Mouse (Mus musculus) hindbrain, embryonic 14.5 days (tissue): ENCODE measurements around the gene Plppr3. TPM values are rescaled to one million over a fixed set of nuclear protein-coding genes. Genes with fewer than 3 reads are reported as not detected.
"Not testable (repeated sequence)": the region's sequence is repeated elsewhere in the genome, so short reads cannot be mapped to it uniquely, and the experiment has no call there.

Experiments
- ATAC-seq: fragments of 200-750 bp; cut with Nextera tagmentation; 2 replicates; pipeline ENCODE4 v1.8.0; 2017; ENCODE audit warnings: moderate number of reproducible peaks, mild to moderate bottlenecking, moderate TSS enrichment, moderate library complexity; ENCODE audit not compliant: low FRiP score
- DNase-seq: peaks from one replicate; pipeline ENCODE4 v3.0.0-alpha.2; 2015; ENCODE audit warnings: low spot score
- H3K27ac ChIP-seq: fragments of 300-500 bp; sonication (generic); 2 replicates; pipeline ENCODE4 v1.5.1; 2014; ENCODE audit warnings: mild to moderate bottlenecking, moderate library complexity
- H3K27me3 ChIP-seq: fragments of 300-500 bp; sonication (generic); 2 replicates; pipeline ENCODE4 v1.6.1; 2014; ENCODE audit warnings: mild to moderate bottlenecking, low read length, mixed read lengths; ENCODE audit not compliant: control insufficient read depth, insufficient read depth
- H3K36me3 ChIP-seq: fragments of 300-500 bp; sonication (generic); replicated peaks from 2 replicates; pipeline ENCODE4 v1.6.1; 2014; ENCODE audit not compliant: control insufficient read depth, insufficient read depth
- H3K4me1 ChIP-seq: fragments of 300-500 bp; sonication (generic); replicated peaks from 2 replicates; pipeline ENCODE4 v1.6.1; 2014; ENCODE audit warnings: antibody characterized with exemption, low read length, mixed read lengths; ENCODE audit not compliant: control insufficient read depth, insufficient read depth
- H3K4me2 ChIP-seq: fragments of 300-500 bp; sonication (generic); replicated peaks from 2 replicates; pipeline ENCODE4 v1.6.1; 2014; ENCODE audit warnings: mild to moderate bottlenecking, moderate library complexity
- H3K4me3 ChIP-seq: fragments of 300-500 bp; sonication (generic); replicated peaks from 2 replicates; pipeline ENCODE4 v1.5.1; 2014; ENCODE audit warnings: mild to moderate bottlenecking, low read length
- H3K9ac ChIP-seq: fragments of 300-500 bp; sonication (generic); 2 replicates; pipeline ENCODE4 v1.6.1; 2014
- H3K9me3 ChIP-seq: fragments of 300-500 bp; sonication (generic); 2 replicates; pipeline ENCODE4 v1.6.1; 2016; ENCODE audit warnings: low read length; ENCODE audit not compliant: control insufficient read depth
- WGBS: fragments of 180-500 bp; shearing (Covaris S2); extraction: QIAGEN DNeasy Blood & Tissue Kit; methylation state at CpG from one replicate; pipeline ENCODE4 v1.1.7; 2014; 5-methylcytosine and 5-hydroxymethylcytosine counted together
- polyA plus RNA-seq: library from polyadenylated mRNA; unstranded; fragments of >200 nt; fragmentation: Nextera tagmentation; extraction: Ambion mirVana; gene quantifications from 2 replicates; pipeline ENCODE4 v1.2.1, GENCODE M21; 2014

The Plppr3 gene
- polyA plus RNA-seq, 1 experiment from 2014 or later: 288 TPM

GRCm38 (mm10) chr10:79886054-79886453 is 11.6 kb upstream of the Plppr3 start, which contains the start of gene Elane:
TSS of gene Elane (plus strand) at chr10:79886247.
- ATAC-seq (no peak), DNase-seq (no peak)
- no peak within 1 kb of the TSS for H3K4me2 ChIP-seq
- no peaks in the 10 kb centered on the region for H3K36me3 ChIP-seq
- H3K4me1 ChIP-seq: peaks cover 5% of the 10 kb centered on the region; the same call in 1 of the 2 replicates
- H3K9ac ChIP-seq: no peak within 1 kb of the TSS
- 78% methylated on average over 6 of the region's 6 CpGs for WGBS
- H3K9me3 ChIP-seq: no peaks in the 10 kb centered on the region
- no peak within 1 kb of the TSS for H3K4me3 ChIP-seq
- H3K27ac ChIP-seq: no peak within 1 kb of the TSS
- H3K27me3 ChIP-seq: peaks cover 16% of the 10 kb centered on the region; the same call in 1 of the 2 replicates

GRCm38 (mm10) chr10:79884938-79885337 is 10.5 kb upstream of the Plppr3 start:
- not testable (repeated sequence) for H3K27ac ChIP-seq, H3K36me3 ChIP-seq, H3K4me1 ChIP-seq, DNase-seq, ATAC-seq, H3K4me3 ChIP-seq, H3K9ac ChIP-seq, H3K4me2 ChIP-seq, H3K9me3 ChIP-seq
- WGBS: 80% methylated on average over 3 of the region's 3 CpGs
- peaks cover 24% of the 10 kb centered on the region; the same call in 1 of the 2 replicates for H3K27me3 ChIP-seq

- ATAC-seq (no peak), DNase-seq (no peak)
These were observed 10.0 kb upstream of the Plppr3 start for GRCm38 (mm10) chr10:79884446-79884845.

GRCm38 (mm10) chr10:79883297-79884084 is 9.1 kb upstream of the Plppr3 start:
- ATAC-seq (no peak), DNase-seq (peak; percentile 80)
- H3K27me3 ChIP-seq: peaks cover 24% of the 10 kb centered on the region; the same call in 1 of the 2 replicates
- no peak overlapping the region for H3K9ac ChIP-seq
- 15% methylated on average over 22 of the region's 22 CpGs for WGBS
- no peak overlapping the region for H3K27ac ChIP-seq
- H3K36me3 ChIP-seq: no peaks in the 10 kb centered on the region
- H3K4me2 ChIP-seq: 0 out of 2 replicates have a peak overlapping the region, but pooled peaks have one; percentile 8
- no peaks in the 10 kb centered on the region for H3K9me3 ChIP-seq
- H3K4me3 ChIP-seq: no peak overlapping the region
- peaks cover 5% of the 10 kb centered on the region; the same call in 1 of the 2 replicates for H3K4me1 ChIP-seq

More at GRCm38 (mm10) chr10:79884446-79884845, 10.0 kb upstream of the Plppr3 start:
- Histone ChIP-seq H3K4me1 (peaks cover 5% of the 10 kb centered on the region; the same call in 1 of the 2 replicates), H3K27me3 (peaks cover 24% of the 10 kb centered on the region; the same call in 1 of the 2 replicates), H3K27ac (no peak overlapping the region), H3K4me2 (no peak overlapping the region), H3K4me3 (no peak overlapping the region), H3K9ac (no peak overlapping the region), H3K9me3 (no peaks in the 10 kb centered on the region), H3K36me3 (no peaks in the 10 kb centered on the region)
- 77% methylated on average over 4 of the region's 4 CpGs for WGBS

- H3K4me2 ChIP-seq: peak overlapping the region; percentile 33
- DNase-seq (no peak), ATAC-seq (peak; percentile 5; the same call in 1 of the 2 replicates)
- peak overlapping the region; percentile 28; the same call in 1 of the 2 replicates for H3K9ac ChIP-seq
- no peaks in the 10 kb centered on the region for H3K36me3 ChIP-seq
- WGBS: 7% methylated on average over 22 of the region's 22 CpGs
- no peak overlapping the region for H3K4me3 ChIP-seq
- H3K27ac ChIP-seq: no peak overlapping the region
- H3K9me3 ChIP-seq: no peaks in the 10 kb centered on the region
- H3K27me3 ChIP-seq: peaks cover 24% of the 10 kb centered on the region
- peaks cover 5% of the 10 kb centered on the region; the same call in 1 of the 2 replicates for H3K4me1 ChIP-seq
These were observed 7.5 kb upstream of the Plppr3 start for GRCm38 (mm10) chr10:79881981-79882380.

GRCm38 (mm10) chr10:79880721-79881120 is 6.3 kb upstream of the Plppr3 start:
- no peak overlapping the region for H3K27ac ChIP-seq
- no peak overlapping the region for H3K4me2 ChIP-seq
- peaks cover 5% of the 10 kb centered on the region for H3K4me1 ChIP-seq
- WGBS: 18% methylated on average over 9 of the region's 9 CpGs
- no peaks in the 10 kb centered on the region for H3K9me3 ChIP-seq
- H3K27me3 ChIP-seq: peaks cover 24% of the 10 kb centered on the region
- H3K9ac ChIP-seq: no peak overlapping the region
- DNase-seq (no peak), ATAC-seq (no peak)
- no peak overlapping the region for H3K4me3 ChIP-seq
- no peaks in the 10 kb centered on the region for H3K36me3 ChIP-seq

GRCm38 (mm10) chr10:79879527-79879926 is 5.1 kb upstream of the Plppr3 start:
- Histone ChIP-seq H3K27me3 (peaks cover 24% of the 10 kb centered on the region), H3K4me2 (no peak overlapping the region), H3K27ac (no peak overlapping the region), H3K9me3 (no peaks in the 10 kb centered on the region), H3K9ac (no peak overlapping the region), H3K4me3 (no peak overlapping the region), H3K36me3 (no peaks in the 10 kb centered on the region), H3K4me1 (peaks cover 15% of the 10 kb centered on the region)
- 41% methylated on average over 3 of the region's 3 CpGs for WGBS
- ATAC-seq (no peak), DNase-seq (no peak)

DNA sequence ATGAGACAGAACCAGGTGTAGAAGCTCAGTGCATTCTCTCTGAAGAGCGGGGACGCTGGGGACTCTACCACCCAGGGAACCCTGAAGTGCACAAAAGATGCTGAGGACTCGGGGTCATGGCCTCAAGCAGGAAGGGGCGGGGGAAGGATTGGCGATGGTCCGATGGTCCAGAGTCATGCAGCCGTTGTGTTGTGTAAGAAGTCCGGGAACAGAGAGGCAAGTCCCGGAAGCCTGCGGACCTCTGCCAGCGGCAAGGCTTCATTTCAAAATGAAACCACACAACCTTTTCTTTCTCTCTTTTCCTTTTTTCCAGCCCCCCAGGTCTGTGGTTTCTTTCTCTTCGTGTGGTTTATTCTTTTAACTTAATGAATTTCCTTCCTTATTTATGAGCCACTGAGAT is 3.3 kb upstream of the Plppr3 start:
- ATAC-seq (no peak), DNase-seq (no peak)
- H3K4me2 ChIP-seq: no peak overlapping the region
- H3K4me1 ChIP-seq: peaks cover 18% of the 10 kb centered on the region
- WGBS: 40% methylated on average over 12 of the region's 12 CpGs
- no peak overlapping the region for H3K27ac ChIP-seq
- peaks cover 17% of the 10 kb centered on the region for H3K27me3 ChIP-seq
- H3K9me3 ChIP-seq: no peaks in the 10 kb centered on the region
- H3K4me3 ChIP-seq: no peak overlapping the region
- no peaks in the 10 kb centered on the region for H3K36me3 ChIP-seq
- no peak overlapping the region for H3K9ac ChIP-seq

- no peak for ATAC-seq
- Histone ChIP-seq H3K9ac (no peak overlapping the region), H3K4me1 (peaks cover 21% of the 10 kb centered on the region), H3K27ac (no peak overlapping the region), H3K4me3 (no peak overlapping the region), H3K27me3 (peaks cover 11% of the 10 kb centered on the region; the same call in 1 of the 2 replicates), H3K9me3 (no peaks in the 10 kb centered on the region), H3K4me2 (no peak overlapping the region), H3K36me3 (no peaks in the 10 kb centered on the region)
- DNase-seq: no peak
- 43% methylated on average over 1 of the region's 1 CpGs for WGBS
These were observed 2.7 kb upstream of the Plppr3 start for GRCm38 (mm10) chr10:79877174-79877573.
